Mouse (Mus musculus) olfactory bulb, adult 2 months (tissue): ENCODE results near the gene Slc7a5. TPM values are rescaled to one million over a fixed set of nuclear protein-coding genes. Genes with fewer than 3 reads are reported as not detected.

Experiments used
- H3K27ac ChIP-seq: fragments of 200-500 bp; 2 replicates; pipeline ENCODE4 v1.5.1; 2012; ENCODE audit warnings: low read depth, low read length; ENCODE audit not compliant: insufficient read depth
- H3K4me1 ChIP-seq: fragments of 200-500 bp; 2 replicates; pipeline ENCODE4 v1.6.1; 2012; ENCODE audit warnings: low read length; ENCODE audit not compliant: control insufficient read depth, insufficient read depth
- H3K4me3 ChIP-seq: fragments of 200-500 bp; 2 replicates; pipeline ENCODE4 v1.5.1; 2012; ENCODE audit warnings: mild to moderate bottlenecking, low read depth, low read length, moderate library complexity; ENCODE audit not compliant: insufficient read depth
- CTCF ChIP-seq: fragments of 200-500 bp; IDR thresholded peaks from 2 replicates; pipeline ENCODE4 v1.5.1; 2012; ENCODE audit warnings: low read depth, mild to moderate bottlenecking, low read length, moderate library complexity; ENCODE audit not compliant: insufficient read depth
- POLR2A ChIP-seq: fragments of 200-500 bp; IDR thresholded peaks from 2 replicates; pipeline ENCODE4 v1.6.1; 2012; ENCODE audit warnings: mild to moderate bottlenecking, low read depth, low read length, moderate library complexity; ENCODE audit not compliant: insufficient read depth
- WGBS: fragments of 180-500 bp; shearing (Covaris S2); methylation state at CpG from one replicate; pipeline ENCODE4 v1.1.7; 2018; 5-methylcytosine and 5-hydroxymethylcytosine counted together
- polyA plus RNA-seq: library from polyadenylated mRNA; stranded (reverse); fragments of >200 nt; gene quantifications from 2 replicates; pipeline ENCODE4 v1.2.4, GENCODE M21; 2012; ENCODE audit warnings: low replicate concordance; ENCODE audit not compliant: missing spikeins, insufficient read depth, insufficient read length

Slc7a5 gene
- polyA plus RNA-seq, 1 experiment: not detected

- Histone ChIP-seq H3K4me1 (peaks cover 12% of the 10 kb centered on the region), H3K27ac (no peak overlapping the region), H3K4me3 (no peak overlapping the region)
- no peak for TF ChIP-seq CTCF
- no peak for TF ChIP-seq POLR2A
- 42% methylated on average over 2 of the region's 2 CpGs for WGBS
Observed at GRCm38 (mm10) chr8:121943057-121943540, 35.6 kb upstream of the Slc7a5 start.

GRCm38 (mm10) chr8:121938732-121939131 lies 31.2 kb upstream of the Slc7a5 start:
- no peak overlapping the region for H3K4me3 ChIP-seq
- 80% methylated on average over 7 of the region's 7 CpGs for WGBS

DNA sequence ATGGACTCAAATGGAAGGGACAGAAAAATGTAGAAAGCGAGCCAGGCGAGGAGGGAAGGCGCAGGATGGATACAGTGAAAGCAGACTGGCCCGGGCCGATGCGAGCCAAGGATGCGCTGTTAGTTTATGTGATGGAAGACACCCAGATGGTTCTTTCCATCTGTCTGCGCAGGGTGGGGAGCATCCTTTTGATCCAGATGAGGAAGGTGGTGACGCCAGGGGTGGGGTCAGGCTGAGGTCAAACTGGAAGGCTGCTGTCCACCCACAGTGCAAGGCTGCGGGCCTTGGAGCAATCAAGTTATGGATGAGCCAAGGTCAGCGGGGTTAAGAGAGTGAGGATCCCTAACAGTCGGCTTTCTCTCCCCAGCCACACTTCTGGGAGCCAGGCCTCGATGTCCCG lies 28.9 kb upstream of the Slc7a5 start:
- 93% methylated on average over 14 of the region's 14 CpGs for WGBS
- Histone ChIP-seq H3K4me1 (peaks cover 9% of the 10 kb centered on the region; the same call in 1 of the 2 replicates), H3K4me3 (no peak overlapping the region), H3K27ac (no peak overlapping the region)
- TF ChIP-seq POLR2A (no peak), CTCF (no peak)

More at GRCm38 (mm10) chr8:121938732-121939131, 31.2 kb upstream of the Slc7a5 start:
- no peak for TF ChIP-seq CTCF
- no peak for TF ChIP-seq POLR2A
- Histone ChIP-seq H3K4me1 (peaks cover 9% of the 10 kb centered on the region; the same call in 1 of the 2 replicates), H3K27ac (no peak overlapping the region)

DNA sequence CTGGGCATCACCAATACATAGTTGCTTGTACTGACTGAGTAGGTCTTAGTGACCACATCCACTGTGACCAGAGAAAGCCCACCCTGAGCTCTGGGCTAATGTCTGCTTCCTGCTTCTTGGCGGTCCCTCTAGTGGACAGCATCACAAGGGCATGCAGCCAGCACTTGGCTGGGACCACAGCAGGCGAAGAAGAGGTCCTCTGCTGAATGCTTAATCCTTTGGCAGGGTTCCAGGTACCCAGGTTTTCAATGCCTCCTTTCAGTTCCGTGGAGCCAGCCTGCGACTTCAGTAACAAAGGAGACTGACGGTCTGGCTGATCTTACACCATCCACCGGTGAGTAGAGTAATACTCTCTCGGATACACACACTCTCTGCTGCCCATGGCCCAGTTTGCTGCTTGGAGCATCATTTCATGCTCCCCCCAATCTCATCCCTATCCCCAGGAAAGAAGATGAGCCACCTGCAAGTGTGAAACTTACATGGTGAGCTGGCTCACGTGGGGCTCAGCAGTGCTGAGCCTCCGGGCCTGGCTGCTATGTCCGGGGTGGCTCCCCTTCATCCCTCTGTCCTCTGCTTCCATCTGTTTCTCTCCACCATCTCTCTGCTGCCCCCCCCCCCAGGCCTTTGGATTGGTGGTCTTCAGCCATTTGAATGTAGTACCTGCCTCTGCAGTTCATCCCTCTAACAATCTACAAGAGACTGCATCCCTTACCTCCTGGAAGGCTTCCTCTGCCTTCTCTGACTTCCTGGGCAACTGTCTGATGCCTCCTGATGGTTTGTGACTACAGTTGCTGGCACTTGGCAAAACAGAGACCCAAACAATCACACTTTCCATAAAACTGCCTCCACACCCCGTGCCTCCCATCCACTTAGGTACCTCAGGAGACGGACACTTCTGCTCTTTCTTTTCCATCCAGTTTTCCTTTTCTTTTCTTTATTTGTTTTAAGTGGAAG lies 28.1 kb upstream of the Slc7a5 start:
- 48% methylated on average over 12 of the region's 12 CpGs for WGBS
- no peak for TF ChIP-seq POLR2A
- TF ChIP-seq CTCF: no peak
- no peak overlapping the region for H3K4me3 ChIP-seq
- peaks cover 9% of the 10 kb centered on the region; the same call in 1 of the 2 replicates for H3K4me1 ChIP-seq
- no peak overlapping the region for H3K27ac ChIP-seq

- Histone ChIP-seq H3K27ac (no peak overlapping the region), H3K4me1 (peaks cover 9% of the 10 kb centered on the region; the same call in 1 of the 2 replicates), H3K4me3 (no peak overlapping the region)
- no peak for TF ChIP-seq CTCF
- no peak for TF ChIP-seq POLR2A
Observed at GRCm38 (mm10) chr8:121934923-121935322, 27.4 kb upstream of the Slc7a5 start.

DNA sequence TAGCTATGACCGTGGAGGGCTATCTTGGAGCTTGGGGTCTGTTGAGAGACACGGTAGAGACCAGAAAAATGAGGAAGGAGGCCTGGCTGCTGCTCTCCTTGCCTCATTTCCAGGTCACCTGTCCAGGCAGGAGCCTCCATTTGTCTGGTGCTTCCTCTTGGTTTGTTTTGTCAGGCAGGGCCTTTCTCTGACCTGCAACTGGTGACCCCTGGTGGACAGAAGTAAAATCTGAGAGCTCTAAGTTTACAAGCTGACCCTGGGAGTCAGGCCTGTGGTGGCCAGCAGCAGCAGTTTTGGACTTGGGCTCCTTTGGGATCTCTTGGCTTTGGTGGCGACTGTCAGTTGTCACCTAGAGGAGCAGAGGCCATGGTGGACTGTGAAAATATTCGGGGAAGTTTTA lies 27.0 kb upstream of the Slc7a5 start:
- Histone ChIP-seq H3K27ac (no peak overlapping the region), H3K4me3 (no peak overlapping the region), H3K4me1 (peaks cover 9% of the 10 kb centered on the region; the same call in 1 of the 2 replicates)
- no peak for TF ChIP-seq CTCF
- TF ChIP-seq POLR2A: no peak
- WGBS: 52% methylated on average over 4 of the region's 4 CpGs

- WGBS: 80% methylated on average over 14 of the region's 14 CpGs
- H3K4me1 ChIP-seq: peaks cover 9% of the 10 kb centered on the region; the same call in 1 of the 2 replicates
- no peak overlapping the region for H3K27ac ChIP-seq
- no peak overlapping the region for H3K4me3 ChIP-seq
- TF ChIP-seq POLR2A (no peak), CTCF (no peak)
Observed at GRCm38 (mm10) chr8:121932668-121933520, 25.4 kb upstream of the Slc7a5 start.

DNA sequence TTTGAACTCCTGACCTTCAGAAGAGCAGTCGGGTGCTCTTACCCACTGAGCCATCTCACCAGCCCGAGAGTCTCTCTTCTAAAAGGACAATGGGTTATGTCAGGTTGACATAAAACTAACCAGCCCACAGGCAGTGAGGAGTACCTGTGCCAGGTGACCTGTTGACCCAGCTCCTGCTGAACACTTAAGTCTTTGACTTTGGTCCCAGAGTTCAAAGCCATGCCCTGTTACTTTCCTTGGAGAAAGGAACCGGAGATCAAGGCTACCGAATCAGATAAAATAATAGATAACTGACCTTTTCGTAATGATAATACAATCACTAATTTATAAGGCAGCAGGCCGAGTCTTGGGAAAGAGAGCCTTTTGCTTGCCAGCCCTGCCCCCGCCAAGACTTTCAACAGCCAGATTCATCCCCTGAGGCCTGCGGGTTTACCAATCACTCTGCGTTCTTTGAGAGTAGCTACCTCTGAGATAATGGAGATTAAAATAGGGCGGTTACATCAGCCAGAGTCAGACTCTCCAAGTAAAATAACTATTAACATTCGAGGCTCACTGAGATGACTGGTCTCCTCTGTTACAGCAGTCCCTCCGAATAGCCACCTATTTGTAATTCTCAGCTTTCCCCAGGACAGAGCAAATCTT lies 24.7 kb upstream of the Slc7a5 start:
- TF ChIP-seq POLR2A (no peak), CTCF (no peak)
- H3K27ac ChIP-seq: no peak overlapping the region
- H3K4me1 ChIP-seq: peaks cover 11% of the 10 kb centered on the region; the same call in 1 of the 2 replicates
- H3K4me3 ChIP-seq: no peak overlapping the region
- WGBS: 59% methylated on average over 12 of the region's 12 CpGs
